Mouse (Mus musculus): Measurements from ENCODE around the gene Manbal. TPM values are rescaled to one million over a fixed set of nuclear protein-coding genes. Genes with fewer than 3 reads are reported as not detected.
A peak's percentile ranks its signal among the peaks of the same experiment; 100 is the strongest.

The Manbal gene
- polyA plus RNA-seq, 1 experiment from 2014 or later, result 68.1 TPM

DNA sequence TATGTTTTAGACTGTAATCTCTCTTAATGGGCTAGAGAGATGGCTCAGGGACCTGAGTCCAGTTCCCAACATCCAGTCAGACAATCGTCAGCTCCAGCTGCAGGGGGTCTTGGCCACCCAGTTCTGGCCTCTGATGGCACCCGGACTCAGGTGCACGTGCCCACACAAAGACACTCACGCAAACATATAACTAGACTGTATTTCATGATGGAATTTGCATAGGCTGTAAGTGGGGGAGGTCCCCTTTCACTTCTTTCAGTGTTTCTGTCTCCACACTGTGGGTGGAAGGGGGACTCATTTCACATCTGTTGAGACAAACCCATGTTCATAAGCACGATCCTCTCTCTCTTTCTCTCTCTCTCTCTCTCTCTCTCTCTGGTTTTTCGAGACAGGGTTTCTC lies 33.1 kb downstream of the Manbal start:
- Histone ChIP-seq H3K9me3 (peaks cover 4% of the 10 kb centered on the region), H3K27me3 (ENCODE audit: poor library complexity, severe bottlenecking) (no peaks in the 10 kb centered on the region), H3K27ac (no peak overlapping the region), H3K36me3 (replicated peaks) (peaks cover 37% of the 10 kb centered on the region), H3K4me1 (peaks cover 14% of the 10 kb centered on the region), H3K4me3 (no peak overlapping the region)
- no peak for DNase-seq (ENCODE audit: extremely low spot score, low spot score)
- WGBS, result 96% methylated on average over 6 of the region's 6 CpGs

- 95% methylated on average over 2 of the region's 2 CpGs for WGBS
- H3K4me1 ChIP-seq, result peaks cover 7% of the 10 kb centered on the region
- H3K27ac ChIP-seq, result no peak overlapping the region
- H3K27me3 ChIP-seq (ENCODE audit: poor library complexity, severe bottlenecking), result no peaks in the 10 kb centered on the region
- DNase-seq (ENCODE audit: extremely low spot score, low spot score), result no peak
- peaks cover 29% of the 10 kb centered on the region for H3K36me3 ChIP-seq (replicated peaks)
- H3K9me3 ChIP-seq, result peaks cover 4% of the 10 kb centered on the region
- H3K4me3 ChIP-seq, result no peak overlapping the region
Observed at GRCm38 (mm10) chr2:157401261-157401660, 33.9 kb downstream of the Manbal start.

- 92% methylated on average over 7 of the region's 7 CpGs for WGBS
- no peak overlapping the region for H3K4me3 ChIP-seq
- DNase-seq (ENCODE audit: extremely low spot score, low spot score), result no peak
- peaks cover 14% of the 10 kb centered on the region for H3K4me1 ChIP-seq
- no peaks in the 10 kb centered on the region for H3K27me3 ChIP-seq (ENCODE audit: poor library complexity, severe bottlenecking)
- H3K27ac ChIP-seq, result no peak overlapping the region
- no peaks in the 10 kb centered on the region for H3K9me3 ChIP-seq
- H3K36me3 ChIP-seq (replicated peaks), result no peaks in the 10 kb centered on the region
Observed at GRCm38 (mm10) chr2:157407596-157407995, 40.2 kb downstream of the Manbal start.

GRCm38 (mm10) chr2:157409793-157410533 lies 42.6 kb downstream of the Manbal start:
- Histone ChIP-seq H3K4me3 (no peak overlapping the region), H3K4me1 (peaks cover 14% of the 10 kb centered on the region), H3K9me3 (no peaks in the 10 kb centered on the region), H3K27me3 (ENCODE audit: poor library complexity, severe bottlenecking) (no peaks in the 10 kb centered on the region), H3K36me3 (replicated peaks) (no peaks in the 10 kb centered on the region), H3K27ac (peak overlapping the region; percentile 22; the same call in 1 of the 2 replicates)
- WGBS, result 71% methylated on average over 12 of the region's 12 CpGs
- no peak for DNase-seq (ENCODE audit: extremely low spot score, low spot score)

GRCm38 (mm10) chr2:157411151-157411693 lies 43.8 kb downstream of the Manbal start:
- no peaks in the 10 kb centered on the region for H3K9me3 ChIP-seq
- WGBS, result 85% methylated on average over 6 of the region's 6 CpGs
- peaks cover 14% of the 10 kb centered on the region for H3K4me1 ChIP-seq
- no peaks in the 10 kb centered on the region for H3K27me3 ChIP-seq (ENCODE audit: poor library complexity, severe bottlenecking)
- DNase-seq (ENCODE audit: extremely low spot score, low spot score), result no peak
- H3K27ac ChIP-seq, result no peak overlapping the region
- no peak overlapping the region for H3K4me3 ChIP-seq
- H3K36me3 ChIP-seq (replicated peaks), result no peaks in the 10 kb centered on the region

DNA sequence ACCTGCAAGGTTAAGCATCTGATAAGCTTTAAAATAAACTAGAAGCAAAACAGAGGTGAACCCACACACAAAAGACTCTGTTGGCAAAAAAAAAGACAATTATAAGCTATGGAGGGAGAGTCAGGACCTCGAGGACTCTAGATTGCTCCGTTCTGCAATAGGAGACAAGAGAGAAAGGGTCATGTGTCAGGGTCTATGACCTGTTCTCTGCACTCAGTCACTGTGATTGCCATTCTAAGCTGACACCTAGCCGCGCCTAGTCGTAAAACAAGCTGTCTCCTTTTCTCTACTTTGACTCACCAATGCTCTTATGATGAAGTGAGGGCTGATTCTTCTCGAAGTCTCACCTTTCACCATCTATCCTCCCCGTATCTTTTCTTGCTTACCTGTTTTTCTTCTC lies 45.1 kb downstream of the Manbal start:
- no peak overlapping the region for H3K4me3 ChIP-seq
- H3K27me3 ChIP-seq (ENCODE audit: poor library complexity, severe bottlenecking), result peaks cover 5% of the 10 kb centered on the region
- H3K36me3 ChIP-seq (replicated peaks), result no peaks in the 10 kb centered on the region
- 84% methylated on average over 7 of the region's 7 CpGs for WGBS
- no peaks in the 10 kb centered on the region for H3K9me3 ChIP-seq
- peaks cover 24% of the 10 kb centered on the region for H3K4me1 ChIP-seq
- DNase-seq (ENCODE audit: extremely low spot score, low spot score), result no peak
- no peak overlapping the region for H3K27ac ChIP-seq

DNA sequence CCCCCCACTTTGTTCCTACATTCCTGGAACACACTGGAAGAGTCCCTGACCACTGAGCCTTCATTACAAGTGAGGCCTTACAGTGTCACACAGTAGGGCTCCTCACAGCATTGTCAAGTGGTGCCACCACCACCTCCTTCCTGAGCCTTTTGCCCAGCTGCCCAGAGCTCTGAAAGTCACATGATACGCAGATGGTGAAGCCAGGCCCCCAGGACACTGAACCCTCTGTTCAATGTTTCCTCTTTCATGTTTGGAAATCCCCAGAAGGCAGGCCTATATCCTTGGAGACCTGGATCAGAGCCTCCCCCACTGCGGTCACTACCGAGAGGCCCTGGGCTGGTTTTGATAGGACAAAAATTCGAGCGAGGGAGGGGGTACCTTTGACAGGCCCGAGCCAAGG lies 49.8 kb downstream of the Manbal start:
- no peak for DNase-seq (ENCODE audit: extremely low spot score, low spot score)

GRCm38 (mm10) chr2:157418206-157418605 lies 50.8 kb downstream of the Manbal start, which contains the start of gene Src:
TSS of gene Src (plus strand) at chr2:157418444.
- peak within 1 kb of the TSS; percentile 78 for H3K27ac ChIP-seq

More for the DNA sequence above, 49.8 kb downstream of the Manbal start:
- Histone ChIP-seq H3K27me3 (ENCODE audit: poor library complexity, severe bottlenecking) (peaks cover 31% of the 10 kb centered on the region), H3K9me3 (no peaks in the 10 kb centered on the region), H3K27ac (peak overlapping the region; percentile 51; the same call in 1 of the 2 replicates), H3K4me3 (no peak overlapping the region), H3K36me3 (replicated peaks) (no peaks in the 10 kb centered on the region), H3K4me1 (peaks cover 41% of the 10 kb centered on the region)
- 60% methylated on average over 6 of the region's 6 CpGs for WGBS

GRCm38 (mm10) chr2:157418609-157419071 lies 51.2 kb downstream of the Manbal start:
- peak overlapping the region; percentile 78 for H3K27ac ChIP-seq
- H3K4me1 ChIP-seq, result peaks cover 55% of the 10 kb centered on the region
- peak overlapping the region; percentile 9; the same call in 1 of the 2 replicates for H3K4me3 ChIP-seq

More at GRCm38 (mm10) chr2:157418206-157418605, 50.8 kb downstream of the Manbal start, which contains the start of gene Src:
- Histone ChIP-seq H3K36me3 (replicated peaks) (no peaks in the 10 kb centered on the region), H3K27me3 (ENCODE audit: poor library complexity, severe bottlenecking) (peaks cover 34% of the 10 kb centered on the region), H3K4me3 (peak within 1 kb of the TSS; percentile 9; the same call in 1 of the 2 replicates), H3K9me3 (no peaks in the 10 kb centered on the region), H3K4me1 (peaks cover 50% of the 10 kb centered on the region)
- DNase-seq (ENCODE audit: extremely low spot score, low spot score), result no peak
- WGBS, result 14% methylated on average over 13 of the region's 13 CpGs

DNA sequence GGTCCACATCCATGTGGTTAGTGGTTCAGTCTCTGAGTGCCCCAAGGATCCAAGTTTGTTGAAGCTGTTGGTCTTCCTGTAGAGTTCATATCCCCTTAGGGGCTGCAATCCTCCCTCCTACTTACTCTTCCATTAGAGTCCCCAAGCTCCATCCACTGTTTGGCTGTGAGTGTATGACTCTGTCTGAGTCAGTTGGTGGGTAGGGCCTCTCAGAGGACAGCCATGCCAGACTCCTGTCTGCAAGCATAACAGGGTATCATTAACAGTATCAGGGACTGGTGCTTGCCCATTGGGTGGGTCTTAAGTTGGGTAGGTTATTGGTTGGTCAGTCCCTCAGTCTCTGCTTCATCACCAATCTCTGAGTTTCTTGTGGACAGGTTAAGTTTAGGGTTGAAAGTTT lies 52.1 kb downstream of the Manbal start:
- DNase-seq (ENCODE audit: extremely low spot score, low spot score), result no peak
- H3K9me3 ChIP-seq, result no peaks in the 10 kb centered on the region
- H3K36me3 ChIP-seq (replicated peaks), result no peaks in the 10 kb centered on the region
- H3K4me3 ChIP-seq, result no peak overlapping the region
- peak overlapping the region; percentile 78 for H3K27ac ChIP-seq
- peaks cover 35% of the 10 kb centered on the region for H3K27me3 ChIP-seq (ENCODE audit: poor library complexity, severe bottlenecking)
- peaks cover 62% of the 10 kb centered on the region for H3K4me1 ChIP-seq

More at GRCm38 (mm10) chr2:157418609-157419071, 51.2 kb downstream of the Manbal start:
- Histone ChIP-seq H3K9me3 (no peaks in the 10 kb centered on the region), H3K36me3 (replicated peaks) (no peaks in the 10 kb centered on the region), H3K27me3 (ENCODE audit: poor library complexity, severe bottlenecking) (peaks cover 35% of the 10 kb centered on the region)
- WGBS, result 1% methylated on average over 7 of the region's 7 CpGs
- DNase-seq (ENCODE audit: extremely low spot score, low spot score), result peak; percentile 47

DNA sequence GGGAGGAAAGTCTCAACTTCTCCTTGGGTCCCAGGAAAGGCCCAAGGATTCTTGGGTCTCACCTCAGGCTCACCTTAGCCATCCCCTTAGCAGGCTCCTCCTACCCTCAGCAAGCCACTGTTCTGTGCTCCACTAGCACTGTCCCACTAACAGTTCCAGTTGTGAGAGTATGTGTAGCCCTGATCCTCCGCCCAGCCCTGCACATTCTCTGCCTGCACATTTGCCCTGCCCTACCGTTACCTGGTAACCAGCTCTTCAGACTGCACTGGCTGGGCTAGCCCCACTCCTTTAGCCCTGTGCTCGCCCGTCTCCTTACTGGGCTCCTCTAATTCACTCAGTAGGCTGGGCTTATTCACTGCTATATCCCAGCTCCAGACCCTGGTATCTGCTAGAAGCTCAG lies 53.0 kb downstream of the Manbal start:
- Histone ChIP-seq H3K27ac (0 out of 2 replicates have a peak overlapping the region, but pooled peaks have one; percentile 32), H3K4me1 (peaks cover 71% of the 10 kb centered on the region), H3K27me3 (ENCODE audit: poor library complexity, severe bottlenecking) (peaks cover 35% of the 10 kb centered on the region), H3K9me3 (no peaks in the 10 kb centered on the region), H3K36me3 (replicated peaks) (no peaks in the 10 kb centered on the region), H3K4me3 (no peak overlapping the region)
- WGBS, result 86% methylated on average over 4 of the region's 4 CpGs
- no peak for DNase-seq (ENCODE audit: extremely low spot score, low spot score)

DNA sequence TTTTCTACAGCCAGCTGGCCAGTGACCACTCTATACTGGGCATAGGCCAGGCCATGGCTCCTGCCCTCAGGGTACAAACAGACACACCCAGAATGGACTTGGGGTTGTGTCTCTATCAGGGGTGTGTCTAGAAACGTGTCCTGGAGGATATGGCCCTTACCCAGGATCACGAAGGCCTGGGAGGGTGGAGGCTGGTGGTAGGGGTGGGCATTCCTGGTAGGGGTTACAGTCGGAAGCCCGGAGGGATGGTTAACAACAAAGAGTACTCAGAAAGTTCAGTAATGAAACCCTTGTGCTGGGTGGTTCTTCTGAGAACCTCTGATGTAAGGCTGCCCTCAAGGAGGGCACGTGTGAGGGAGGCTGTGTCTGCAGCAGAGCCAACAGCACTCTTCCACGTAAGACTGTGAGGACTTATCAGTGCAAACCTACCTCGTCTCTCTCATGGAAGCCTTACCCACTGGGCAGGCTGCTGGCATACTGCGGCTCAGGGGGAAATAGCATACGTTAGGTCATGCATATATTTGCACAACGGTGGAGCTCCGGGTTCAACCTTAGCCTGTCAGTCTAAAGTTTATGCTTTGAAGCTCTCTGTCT lies 54.8 kb downstream of the Manbal start:
- Histone ChIP-seq H3K4me3 (no peak overlapping the region), H3K27ac (peak overlapping the region; percentile 99), H3K27me3 (ENCODE audit: poor library complexity, severe bottlenecking) (peaks cover 33% of the 10 kb centered on the region), H3K36me3 (replicated peaks) (peaks cover 9% of the 10 kb centered on the region; the same call in 1 of the 2 replicates), H3K9me3 (no peaks in the 10 kb centered on the region), H3K4me1 (peaks cover 82% of the 10 kb centered on the region)
- 74% methylated on average over 11 of the region's 11 CpGs for WGBS
- DNase-seq (ENCODE audit: extremely low spot score, low spot score), result no peak
